Mouse (Mus musculus): ENCODE data around the gene AC161166.1.

DNA sequence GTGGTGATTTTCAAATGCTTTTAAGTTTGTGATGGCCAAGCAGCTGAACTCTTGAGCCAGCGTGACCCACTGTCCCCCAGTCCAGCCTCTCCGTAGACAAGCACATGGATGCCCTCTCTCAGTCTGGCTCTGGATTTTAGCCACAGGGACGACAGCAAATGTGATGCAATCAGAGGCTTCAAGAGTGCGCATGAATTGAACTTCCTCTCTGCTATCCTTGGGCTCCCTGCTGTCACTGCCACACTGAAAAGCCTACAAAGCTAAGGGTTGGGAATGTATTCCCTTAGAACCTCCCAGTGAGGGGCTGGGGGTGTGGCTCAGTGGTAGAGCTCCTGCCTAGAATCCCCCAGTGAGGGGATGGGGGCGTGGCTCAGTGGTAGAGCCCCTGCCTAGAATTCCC is 26.4 kb upstream of the AC161166.1 start:
- TF ChIP-seq CTCF (IDR thresholded peaks at IDR 0.05; ENCODE audit: control insufficient read depth, insufficient read depth, insufficient read length) (no peak), MAX (IDR thresholded peaks at IDR 0.05) (no peak), USF1 (IDR thresholded peaks at IDR 0.05; ENCODE audit: low read depth) (no peak), MYOD1 (IDR thresholded peaks at IDR 0.05; ENCODE audit: control insufficient read depth, insufficient read length, low read depth) (no peak)

All from C2C12 (cell line).